Mouse (Mus musculus) embryonic facial prominence, embryonic 10.5 days (tissue): ENCODE measurements around the gene Adamts5. TPM values are rescaled to one million over a fixed set of nuclear protein-coding genes. Genes with fewer than 3 reads are reported as not detected.

ENCODE experiments used
- DNase-seq: peaks from one replicate; pipeline ENCODE4 v3.0.0-alpha.2; 2017; ENCODE audit warnings: low spot score
- H3K27ac ChIP-seq: fragments of 300-500 bp; sonication (generic); replicated peaks from 2 replicates; pipeline ENCODE4 v1.5.1; 2016; ENCODE audit warnings: mild to moderate bottlenecking
- H3K27me3 ChIP-seq: fragments of 300-500 bp; sonication (generic); replicated peaks from 2 replicates; pipeline ENCODE4 v1.6.1; 2016; ENCODE audit warnings: low read depth, mild to moderate bottlenecking; ENCODE audit not compliant: poor library complexity, severe bottlenecking
- H3K36me3 ChIP-seq: fragments of 300-500 bp; sonication (generic); replicated peaks from 2 replicates; pipeline ENCODE4 v1.6.1; 2016; ENCODE audit warnings: mild to moderate bottlenecking, moderate library complexity
- H3K4me1 ChIP-seq: fragments of 300-500 bp; sonication (generic); 2 replicates; pipeline ENCODE4 v1.6.1; 2016
- H3K4me3 ChIP-seq: fragments of 300-500 bp; sonication (generic); 2 replicates; pipeline ENCODE4 v1.5.1; 2016; ENCODE audit warnings: mild to moderate bottlenecking, moderate library complexity
- H3K9me3 ChIP-seq: fragments of 300-500 bp; sonication (generic); 2 replicates; pipeline ENCODE4 v1.6.1; 2016; ENCODE audit warnings: mild to moderate bottlenecking
- WGBS: fragments of 180-500 bp; shearing (Covaris S2); methylation state at CpG from one replicate; pipeline ENCODE4 v1.1.7; 2016; 5-methylcytosine and 5-hydroxymethylcytosine counted together
- polyA plus RNA-seq: library from polyadenylated mRNA; unstranded; fragments of >200 nt; fragmentation: Nextera tagmentation; extraction: Ambion mirVana; gene quantifications from 2 replicates; pipeline ENCODE4 v1.2.1, GENCODE M21; 2016

Gene Adamts5
- polyA plus RNA-seq, result 0.73 and 1.1 TPM in 2 replicates

DNA sequence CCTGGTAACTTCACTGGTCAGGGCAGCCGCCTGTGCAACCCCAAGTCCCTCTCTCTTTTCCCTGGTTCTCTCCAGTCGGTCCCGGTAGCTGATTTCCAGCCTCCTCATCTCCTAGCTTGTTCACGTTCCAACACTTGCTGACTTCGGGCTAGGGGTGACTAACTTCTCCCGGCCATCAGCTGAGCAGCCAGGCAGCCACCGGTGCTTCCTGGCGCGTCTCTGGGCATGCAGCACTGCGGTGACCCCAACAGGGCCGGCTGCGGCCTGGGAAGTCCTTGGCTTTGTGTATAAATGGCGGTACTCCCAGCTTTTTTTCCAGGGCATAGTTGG, at the start of gene Adamts5:
Adamts5 (minus strand) TSS at position 248 of the 330 bp plus-strand sequence.
- Histone ChIP-seq H3K27ac (peak within 1 kb of the TSS; percentile 75), H3K4me1 (peaks cover 19% of the 10 kb centered on the region), H3K27me3 (peaks cover 60% of the 10 kb centered on the region), H3K4me3 (peak within 1 kb of the TSS; percentile 69), H3K9me3 (no peaks in the 10 kb centered on the region), H3K36me3 (no peaks in the 10 kb centered on the region)
- peak; percentile 44 for DNase-seq
- 2% methylated on average over 13 of the region's 13 CpGs for WGBS

DNA sequence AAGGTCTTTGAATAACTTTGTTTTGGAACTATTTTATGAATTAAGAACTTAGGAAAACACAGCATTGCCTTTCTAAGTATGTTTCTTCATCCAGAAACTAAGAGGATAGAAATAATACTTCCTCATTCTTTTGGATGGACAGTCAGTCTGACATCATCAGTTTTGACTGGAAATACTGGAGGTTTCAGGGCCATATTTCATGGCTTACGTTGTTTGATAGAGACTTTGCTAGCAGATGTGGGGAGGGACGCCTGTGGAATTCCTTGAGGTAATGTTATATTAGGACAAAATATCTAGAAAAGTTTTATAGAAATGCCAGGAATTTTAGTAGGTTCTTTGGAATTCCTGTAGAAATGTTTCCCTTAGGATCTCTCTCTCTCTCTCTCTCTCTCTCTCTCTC, 48.7 kb upstream of the Adamts5 start:
- Histone ChIP-seq H3K27ac (no peak overlapping the region), H3K36me3 (no peaks in the 10 kb centered on the region), H3K4me1 (no peaks in the 10 kb centered on the region), H3K27me3 (no peaks in the 10 kb centered on the region), H3K9me3 (no peaks in the 10 kb centered on the region), H3K4me3 (no peak overlapping the region)
- WGBS, result 80% methylated on average over 2 of the region's 2 CpGs
- DNase-seq, result no peak

DNA sequence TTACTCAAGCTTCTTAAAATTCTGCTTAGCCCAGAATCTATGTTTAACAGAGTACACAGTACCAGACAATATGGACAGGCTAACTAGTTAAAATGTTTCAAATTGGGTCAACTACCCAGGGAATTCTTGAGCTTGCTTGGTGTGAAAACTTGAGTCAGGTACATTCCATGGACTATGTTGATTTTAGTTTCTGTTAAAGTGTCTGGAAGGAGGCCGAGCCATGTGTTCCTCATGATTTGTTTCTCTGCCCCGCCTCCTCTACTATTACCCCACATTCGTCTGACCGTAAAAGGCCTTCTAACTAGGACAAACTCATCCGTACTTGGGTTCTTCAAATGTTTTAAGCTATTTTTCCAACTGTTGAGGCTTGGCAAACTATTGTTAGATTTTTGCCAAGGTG, 24.4 kb upstream of the Adamts5 start:
- H3K4me3 ChIP-seq, result no peak overlapping the region
- no peaks in the 10 kb centered on the region for H3K9me3 ChIP-seq
- no peaks in the 10 kb centered on the region for H3K27me3 ChIP-seq
- no peaks in the 10 kb centered on the region for H3K4me1 ChIP-seq
- WGBS, result 92% methylated on average over 5 of the region's 5 CpGs
- H3K27ac ChIP-seq, result no peak overlapping the region
- DNase-seq, result no peak
- H3K36me3 ChIP-seq, result no peaks in the 10 kb centered on the region

DNA sequence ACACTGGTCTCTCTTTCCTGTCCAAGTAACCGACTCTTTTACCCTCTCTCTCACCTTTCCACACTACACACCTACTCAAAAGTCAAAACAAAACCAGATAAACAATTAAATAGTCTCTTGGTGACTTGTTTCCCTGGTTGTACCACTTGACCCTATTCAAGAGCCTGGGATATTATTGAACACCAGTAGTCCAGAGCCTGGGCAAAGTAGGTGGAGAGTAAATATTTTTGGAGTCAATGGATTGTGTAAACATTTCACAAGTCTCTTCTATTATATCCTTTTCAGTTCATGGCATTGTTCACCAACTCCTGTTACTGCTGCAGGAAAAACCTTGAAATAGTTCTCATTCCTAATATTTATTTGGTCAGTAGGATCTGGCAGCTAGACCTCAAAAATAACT, 20.8 kb upstream of the Adamts5 start:
- Histone ChIP-seq H3K27me3 (no peaks in the 10 kb centered on the region), H3K36me3 (no peaks in the 10 kb centered on the region), H3K27ac (no peak overlapping the region), H3K4me3 (no peak overlapping the region), H3K4me1 (no peaks in the 10 kb centered on the region), H3K9me3 (no peaks in the 10 kb centered on the region)
- WGBS, result 89% methylated on average over 1 of the region's 1 CpGs
- DNase-seq, result no peak

DNA sequence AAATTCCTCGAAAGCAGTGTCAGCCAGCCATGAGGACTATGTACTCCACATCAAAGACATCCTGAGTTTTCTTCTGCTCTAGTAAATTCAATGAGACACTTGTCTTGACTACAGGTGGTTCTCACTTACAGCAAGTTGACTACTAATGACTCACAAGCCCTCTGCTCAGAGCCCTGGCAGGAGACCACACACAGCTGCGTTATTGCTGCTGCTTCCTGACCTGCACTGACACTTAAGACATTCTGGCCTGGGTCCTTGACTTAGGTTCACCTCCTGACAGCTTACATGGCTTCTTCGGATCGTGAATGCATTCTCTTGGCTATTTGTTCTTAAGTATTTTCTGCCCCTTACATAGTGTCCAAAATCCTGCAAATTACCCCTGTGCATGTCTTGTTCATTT, 18.5 kb upstream of the Adamts5 start:
- Histone ChIP-seq H3K27me3 (no peaks in the 10 kb centered on the region), H3K36me3 (no peaks in the 10 kb centered on the region), H3K4me3 (no peak overlapping the region), H3K4me1 (no peaks in the 10 kb centered on the region), H3K27ac (no peak overlapping the region), H3K9me3 (no peaks in the 10 kb centered on the region)
- WGBS, result 82% methylated on average over 4 of the region's 4 CpGs
- no peak for DNase-seq

DNA sequence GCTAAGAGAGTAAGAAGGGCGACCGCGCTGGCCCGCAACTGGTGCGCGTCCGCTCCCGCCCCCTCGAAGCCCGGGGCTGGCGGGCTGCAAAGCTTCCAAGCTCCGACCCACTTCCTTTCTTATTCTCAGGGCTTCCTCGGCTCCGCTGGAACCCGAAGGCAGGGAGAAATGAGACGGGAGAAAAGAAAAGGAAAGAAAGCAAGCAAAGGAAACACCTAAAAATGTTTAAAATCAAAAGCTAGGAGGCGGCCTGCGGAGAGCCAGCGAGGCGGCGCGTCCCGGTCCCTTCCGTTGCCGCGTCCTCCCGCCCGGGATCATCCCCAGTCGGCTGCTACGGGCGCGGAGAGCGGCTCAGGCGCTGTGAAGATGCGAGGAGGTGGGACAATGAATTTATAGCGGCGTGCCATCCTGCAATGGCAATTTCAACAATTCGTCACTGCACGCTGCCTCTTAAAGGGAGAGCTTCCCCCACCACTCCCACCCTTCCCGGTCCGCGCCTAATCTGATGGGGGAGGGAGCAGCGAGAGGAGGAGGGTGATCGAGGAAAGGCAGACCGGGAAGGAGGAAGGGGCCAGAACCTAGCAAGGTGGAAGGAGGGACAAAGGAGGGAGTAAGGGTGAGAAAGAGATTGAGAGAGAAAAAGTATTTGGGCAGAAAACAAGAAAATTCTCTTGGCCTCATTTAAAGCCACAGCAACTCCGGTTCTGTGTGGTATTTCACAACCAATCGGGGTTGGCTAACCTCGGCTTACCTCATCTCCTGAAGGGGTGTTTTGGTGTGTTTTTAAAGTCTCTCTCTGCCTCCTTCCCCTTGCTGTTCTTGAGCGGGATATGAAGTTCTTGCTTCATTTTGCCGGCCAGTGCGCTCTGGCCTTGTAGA, 687 bp downstream of the Adamts5 start:
- Histone ChIP-seq H3K4me1 (peaks cover 19% of the 10 kb centered on the region), H3K27ac (peak overlapping the region; percentile 75), H3K9me3 (no peaks in the 10 kb centered on the region), H3K27me3 (peaks cover 61% of the 10 kb centered on the region), H3K36me3 (no peaks in the 10 kb centered on the region), H3K4me3 (peak overlapping the region; percentile 69)
- peak; percentile 67 for DNase-seq
- under 1% methylated on average over 51 of the region's 51 CpGs for WGBS

DNA sequence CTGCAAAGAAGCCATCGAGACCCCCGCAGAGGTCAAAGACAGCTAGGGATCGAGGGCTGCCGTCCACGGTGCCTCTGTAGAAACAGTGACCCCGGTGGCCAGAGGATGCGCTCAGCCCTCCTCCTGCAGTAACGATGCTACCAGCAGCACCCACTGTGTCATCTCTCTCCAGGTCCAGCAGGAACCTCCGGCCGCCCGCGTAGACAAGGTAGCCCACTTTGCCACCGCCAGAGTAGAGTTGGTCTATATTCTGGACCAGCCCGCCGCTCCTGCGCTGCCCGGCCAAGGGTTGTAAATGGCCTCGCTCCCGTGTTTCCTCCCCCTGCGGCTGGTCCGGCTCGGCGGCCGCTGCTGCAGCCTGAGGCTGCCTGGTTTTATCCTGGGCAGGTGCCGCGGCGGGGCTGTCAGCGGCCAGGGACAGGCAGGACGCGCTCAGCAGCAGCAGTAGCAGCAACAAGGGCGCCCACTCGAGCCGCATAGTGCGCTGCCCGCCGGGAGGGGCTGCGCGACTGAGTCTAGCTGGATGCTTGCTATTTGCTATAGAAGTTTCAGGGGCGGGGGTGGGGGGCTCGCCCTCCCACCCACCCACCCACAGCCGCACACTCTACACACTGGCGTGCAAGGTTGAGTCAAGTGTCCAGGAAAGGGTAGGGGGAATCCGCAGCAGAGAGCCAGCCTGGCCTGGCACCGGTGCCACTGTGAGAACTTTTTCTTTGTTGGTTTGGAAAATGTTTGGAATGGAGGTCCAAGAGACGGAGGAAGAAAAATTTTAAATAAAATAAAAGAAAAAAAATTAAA, 1.6 kb downstream of the Adamts5 start:
- no peaks in the 10 kb centered on the region for H3K9me3 ChIP-seq
- DNase-seq, result peak; percentile 72
- H3K36me3 ChIP-seq, result no peaks in the 10 kb centered on the region
- H3K4me1 ChIP-seq, result peaks cover 19% of the 10 kb centered on the region
- 1% methylated on average over 45 of the region's 45 CpGs for WGBS
- H3K4me3 ChIP-seq, result peak overlapping the region; percentile 69
- H3K27me3 ChIP-seq, result peaks cover 64% of the 10 kb centered on the region
- peak overlapping the region; percentile 61 for H3K27ac ChIP-seq

DNA sequence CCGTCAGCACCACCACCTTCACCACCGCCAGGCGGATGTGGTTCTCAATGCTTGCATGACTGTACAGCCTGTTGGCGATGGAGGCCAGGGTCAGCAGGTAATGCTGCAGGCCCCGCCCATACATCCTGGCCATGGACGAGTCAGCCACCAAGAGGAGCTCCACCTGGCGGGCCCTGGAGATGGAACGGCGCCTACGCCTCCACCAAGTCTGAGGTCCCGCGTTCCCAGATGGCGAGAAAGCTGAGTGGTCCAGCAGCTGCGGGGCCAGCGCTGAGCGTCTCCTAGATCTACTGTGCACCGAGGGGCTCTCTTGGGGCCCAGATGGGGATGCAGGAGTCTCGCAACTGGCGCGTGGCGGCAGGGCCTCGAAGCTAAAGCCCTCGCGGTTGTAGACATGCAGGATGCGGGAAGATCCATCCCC, 2.3 kb downstream of the Adamts5 start:
- H3K27me3 ChIP-seq, result peaks cover 61% of the 10 kb centered on the region
- H3K4me1 ChIP-seq, result peaks cover 19% of the 10 kb centered on the region
- peak overlapping the region; percentile 61; the same call in 1 of the 2 replicates for H3K27ac ChIP-seq
- DNase-seq, result peak; percentile 63
- H3K36me3 ChIP-seq, result no peaks in the 10 kb centered on the region
- H3K4me3 ChIP-seq, result peak overlapping the region; percentile 69
- WGBS, result 18% methylated on average over 25 of the region's 25 CpGs
- H3K9me3 ChIP-seq, result no peaks in the 10 kb centered on the region

DNA sequence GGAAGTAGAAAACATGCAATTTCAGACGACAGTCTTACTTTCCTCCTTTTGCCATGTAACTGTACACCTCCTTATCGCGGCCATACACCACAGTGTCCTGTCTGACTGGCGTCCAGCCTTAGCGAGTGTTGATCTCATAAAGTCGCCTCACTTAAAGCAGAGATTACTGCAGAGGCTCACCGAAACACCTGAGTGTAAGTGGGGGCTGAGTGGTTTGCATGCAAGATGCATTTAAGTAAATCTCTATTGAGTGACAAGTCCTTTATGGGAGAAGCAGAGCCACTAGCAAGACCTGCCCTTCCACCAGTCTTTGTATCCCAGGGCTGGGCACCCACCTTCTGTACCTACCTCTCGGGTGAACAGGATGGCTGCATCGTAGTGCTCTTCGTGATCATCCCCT, 2.8 kb downstream of the Adamts5 start:
- no peak for DNase-seq
- Histone ChIP-seq H3K9me3 (no peaks in the 10 kb centered on the region), H3K27me3 (peaks cover 61% of the 10 kb centered on the region), H3K36me3 (no peaks in the 10 kb centered on the region), H3K27ac (no peak overlapping the region), H3K4me3 (peak overlapping the region; percentile 69), H3K4me1 (peaks cover 19% of the 10 kb centered on the region)
- 81% methylated on average over 10 of the region's 10 CpGs for WGBS

DNA sequence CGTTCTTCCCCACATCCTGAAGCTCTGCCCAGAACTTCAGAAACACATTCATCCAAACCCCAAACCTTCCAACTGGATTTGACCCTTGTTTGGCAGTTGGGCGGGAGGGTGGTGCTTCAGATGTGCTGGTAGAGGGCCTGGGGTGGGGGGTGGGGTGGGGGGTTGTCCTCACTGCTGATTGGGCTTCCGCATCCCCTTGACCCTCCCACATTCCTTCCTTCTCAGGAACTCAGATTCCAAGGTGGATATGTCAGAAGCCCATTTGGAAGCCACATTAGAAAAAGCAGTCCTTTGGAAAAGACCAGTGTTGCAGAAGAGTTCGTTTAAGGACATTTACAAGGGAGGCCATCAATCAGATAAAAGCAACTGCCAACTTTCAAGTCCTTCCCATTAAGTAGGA, 3.2 kb downstream of the Adamts5 start:
- Histone ChIP-seq H3K4me3 (no peak overlapping the region), H3K9me3 (no peaks in the 10 kb centered on the region), H3K36me3 (no peaks in the 10 kb centered on the region), H3K4me1 (peaks cover 19% of the 10 kb centered on the region), H3K27ac (no peak overlapping the region), H3K27me3 (peaks cover 61% of the 10 kb centered on the region)
- WGBS, result 78% methylated on average over 4 of the region's 4 CpGs
- no peak for DNase-seq

DNA sequence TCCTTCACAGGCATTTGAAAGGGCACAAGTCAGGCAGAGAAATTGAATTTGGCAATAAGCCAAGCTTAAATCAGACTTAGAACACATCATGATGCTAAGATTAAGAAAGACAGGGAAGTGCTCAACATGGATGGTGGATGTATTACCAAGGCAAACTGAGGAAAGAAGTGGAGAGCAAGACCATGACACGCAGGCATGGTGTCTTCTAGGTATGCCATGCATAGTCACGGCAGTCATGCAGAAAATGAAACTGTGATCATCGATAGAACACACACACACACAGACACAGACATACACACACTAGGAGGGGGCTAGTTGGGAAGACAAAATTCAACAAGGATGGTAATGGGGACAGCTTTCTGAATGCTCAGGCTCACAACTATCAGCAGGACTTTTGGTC, 3.8 kb downstream of the Adamts5 start:
- H3K4me1 ChIP-seq, result peaks cover 19% of the 10 kb centered on the region
- no peak overlapping the region for H3K27ac ChIP-seq
- H3K27me3 ChIP-seq, result peaks cover 60% of the 10 kb centered on the region
- no peak overlapping the region for H3K4me3 ChIP-seq
- H3K36me3 ChIP-seq, result no peaks in the 10 kb centered on the region
- 94% methylated on average over 3 of the region's 3 CpGs for WGBS
- DNase-seq, result no peak
- H3K9me3 ChIP-seq, result no peaks in the 10 kb centered on the region

DNA sequence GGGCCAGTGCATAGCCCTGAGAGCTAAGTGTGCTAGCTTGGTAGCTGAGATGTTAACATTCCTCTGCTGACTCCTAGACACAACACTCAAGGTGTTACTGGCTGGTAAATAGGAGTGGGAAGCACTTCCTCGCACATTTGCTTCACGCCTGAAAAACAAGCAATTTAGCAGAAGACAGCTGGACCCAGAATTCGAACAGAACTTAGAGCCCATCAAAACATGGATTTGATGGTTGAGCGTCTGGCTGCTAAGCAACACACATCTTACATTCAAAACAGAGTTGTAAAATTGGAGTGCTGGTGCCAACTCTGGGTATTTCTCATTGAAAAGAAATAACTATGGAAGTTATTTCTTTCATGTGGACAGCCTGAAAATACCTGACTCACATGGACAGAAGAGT, 5.7 kb downstream of the Adamts5 start:
- WGBS, result 90% methylated on average over 4 of the region's 4 CpGs
- no peak for DNase-seq
- no peaks in the 10 kb centered on the region for H3K36me3 ChIP-seq
- no peaks in the 10 kb centered on the region for H3K9me3 ChIP-seq
- H3K4me3 ChIP-seq, result no peak overlapping the region
- H3K27me3 ChIP-seq, result peaks cover 41% of the 10 kb centered on the region
- peaks cover 12% of the 10 kb centered on the region for H3K4me1 ChIP-seq
- no peak overlapping the region for H3K27ac ChIP-seq

DNA sequence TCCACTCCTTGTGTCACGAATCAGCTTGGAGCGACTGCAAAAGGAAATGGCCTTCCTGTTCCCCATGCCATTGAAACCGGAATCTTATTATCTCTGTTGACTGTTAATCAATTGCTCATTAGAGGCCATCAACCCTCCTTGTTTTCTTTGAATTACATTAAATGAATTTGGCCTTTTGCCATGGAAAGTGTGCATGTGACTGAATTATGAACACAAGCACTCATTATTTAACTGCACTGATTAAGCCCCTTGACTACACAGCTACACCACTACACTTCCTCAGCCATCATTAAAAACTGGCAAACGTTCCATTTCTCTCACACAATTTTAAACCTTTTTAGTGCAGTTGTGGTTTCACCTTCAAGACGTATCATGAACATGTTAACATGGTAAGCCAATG, 11.8 kb downstream of the Adamts5 start:
- H3K9me3 ChIP-seq, result no peaks in the 10 kb centered on the region
- H3K4me1 ChIP-seq, result peaks cover 12% of the 10 kb centered on the region
- no peak overlapping the region for H3K27ac ChIP-seq
- no peak for DNase-seq
- WGBS, result 68% methylated on average over 5 of the region's 5 CpGs
- H3K4me3 ChIP-seq, result no peak overlapping the region
- no peaks in the 10 kb centered on the region for H3K27me3 ChIP-seq
- no peaks in the 10 kb centered on the region for H3K36me3 ChIP-seq
